Mouse (Mus musculus): ENCODE results near the gene Fam169b. TPM values are rescaled to one million over a fixed set of nuclear protein-coding genes. Genes with fewer than 3 reads are reported as not detected.

Gene Fam169b
- total and polyA plus RNA-seq, 2 experiments from 2014 or later, result 0.08 to 0.18 TPM

GRCm38 (mm10) chr7:68400516-68400915, 126.9 kb downstream of the Fam169b start:
- ATAC-seq (ENCODE audit: insufficient read depth, low read depth) (no peak), DNase-seq (ENCODE audit: low spot score) (no peak)
- TF ChIP-seq CTCF (IDR thresholded peaks at IDR 0.05; ENCODE audit: low read depth) (no peak), EP300 (IDR thresholded peaks at IDR 0.05; ENCODE audit: low read depth) (no peak)
- no peaks in the 10 kb centered on the region for H3K4me1 ChIP-seq (ENCODE audit: control insufficient read depth, insufficient read depth)
- no peak overlapping the region for H3K4me3 ChIP-seq (ENCODE audit: low read depth, low read length)
- no peaks in the 10 kb centered on the region for H3K9me3 ChIP-seq (replicated peaks; ENCODE audit: control insufficient read depth, low read length)
- no peaks in the 10 kb centered on the region for H3K27me3 ChIP-seq (ENCODE audit: control insufficient read depth, insufficient read depth, low read length)
- H3K27ac ChIP-seq (ENCODE audit: low read depth), result no peak overlapping the region
- no peak overlapping the region for H3K4me2 ChIP-seq (ENCODE audit: low read depth, low read length)
- H3K36me3 ChIP-seq (replicated peaks; ENCODE audit: control insufficient read depth, insufficient read depth, low read length), result no peaks in the 10 kb centered on the region
- H3K9ac ChIP-seq (replicated peaks; ENCODE audit: low read depth, low read length), result no peak overlapping the region
- WGBS, result 87% methylated on average over 7 of the region's 7 CpGs

- no peak overlapping the region for H3K4me2 ChIP-seq (ENCODE audit: low read depth, low read length)
- no peak for DNase-seq (ENCODE audit: low spot score)
- H3K4me1 ChIP-seq (ENCODE audit: control insufficient read depth, insufficient read depth), result no peaks in the 10 kb centered on the region
- no peak for TF ChIP-seq CTCF (IDR thresholded peaks at IDR 0.05; ENCODE audit: low read depth)
- TF ChIP-seq EP300 (IDR thresholded peaks at IDR 0.05; ENCODE audit: low read depth), result no peak
- no peaks in the 10 kb centered on the region for H3K27me3 ChIP-seq (ENCODE audit: control insufficient read depth, insufficient read depth, low read length)
- 23% methylated on average over 5 of the region's 5 CpGs for WGBS
- no peaks in the 10 kb centered on the region for H3K9me3 ChIP-seq (replicated peaks; ENCODE audit: control insufficient read depth, low read length)
- no peaks in the 10 kb centered on the region for H3K36me3 ChIP-seq (replicated peaks; ENCODE audit: control insufficient read depth, insufficient read depth, low read length)
- no peak overlapping the region for H3K9ac ChIP-seq (replicated peaks; ENCODE audit: low read depth, low read length)
- H3K27ac ChIP-seq (ENCODE audit: low read depth), result no peak overlapping the region
- no peak for ATAC-seq (ENCODE audit: insufficient read depth, low read depth)
- H3K4me3 ChIP-seq (ENCODE audit: low read depth, low read length), result no peak overlapping the region
Observed at GRCm38 (mm10) chr7:68408611-68409010, 135.0 kb downstream of the Fam169b start.

Other genes starting within 250 kb of the Fam169b start
- 1.2 TPM in 1 of 2 replicates, not detected in the other for gene Pgpep1l, start 9.6 kb upstream of the Fam169b start, total RNA-seq (2014; rRNA removed; ENCODE audit: low replicate concordance)
- gene Pgpep1l, start 9.6 kb upstream of the Fam169b start, polyA plus RNA-seq (2015; fragmentation: Nextera tagmentation; extraction: Ambion mirVana), result 0.18 TPM in 1 of 2 replicates, not detected in the other

Measured in heart, postnatal 0 days (tissue).